Mouse (Mus musculus) ES-CJ7 (cell line): ENCODE data around the gene Zfp445.
"Not testable (repeated sequence)": the region's sequence is repeated elsewhere in the genome, so short reads cannot be mapped to it uniquely, and the experiment has no call there.

Experiments used
- DNase-seq: peaks from one replicate; pipeline ENCODE4 v3.0.0; 2011; ENCODE audit warnings: low read depth, low spot score

Zfp445 gene

DNA sequence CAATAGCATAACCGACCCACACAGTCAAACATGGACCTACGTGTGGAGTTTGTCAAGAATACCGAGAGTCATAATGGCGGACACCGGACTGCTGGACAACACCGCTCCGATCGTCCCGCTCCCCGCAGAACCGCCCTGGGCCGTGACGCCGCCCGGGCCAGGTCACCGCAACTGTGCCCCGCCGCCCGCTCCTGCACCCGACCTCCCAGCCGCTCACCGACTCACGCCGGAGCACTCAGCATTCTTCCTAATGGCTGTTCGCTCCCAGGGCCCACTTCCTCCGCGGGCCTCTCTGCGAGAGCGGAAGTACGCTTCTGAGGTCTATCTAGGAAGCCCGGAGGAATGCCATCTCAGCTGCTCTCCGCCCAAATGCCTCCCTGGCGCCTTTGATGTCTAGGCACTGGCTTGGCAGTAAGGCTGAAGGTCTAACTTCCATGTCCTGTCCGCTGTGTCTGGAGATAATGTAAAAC, at the start of gene Zfp445:
Gene Zfp445, minus strand, starts transcription at position 310 of the 470 bp plus-strand sequence.
- peak; percentile 88 for DNase-seq

DNA sequence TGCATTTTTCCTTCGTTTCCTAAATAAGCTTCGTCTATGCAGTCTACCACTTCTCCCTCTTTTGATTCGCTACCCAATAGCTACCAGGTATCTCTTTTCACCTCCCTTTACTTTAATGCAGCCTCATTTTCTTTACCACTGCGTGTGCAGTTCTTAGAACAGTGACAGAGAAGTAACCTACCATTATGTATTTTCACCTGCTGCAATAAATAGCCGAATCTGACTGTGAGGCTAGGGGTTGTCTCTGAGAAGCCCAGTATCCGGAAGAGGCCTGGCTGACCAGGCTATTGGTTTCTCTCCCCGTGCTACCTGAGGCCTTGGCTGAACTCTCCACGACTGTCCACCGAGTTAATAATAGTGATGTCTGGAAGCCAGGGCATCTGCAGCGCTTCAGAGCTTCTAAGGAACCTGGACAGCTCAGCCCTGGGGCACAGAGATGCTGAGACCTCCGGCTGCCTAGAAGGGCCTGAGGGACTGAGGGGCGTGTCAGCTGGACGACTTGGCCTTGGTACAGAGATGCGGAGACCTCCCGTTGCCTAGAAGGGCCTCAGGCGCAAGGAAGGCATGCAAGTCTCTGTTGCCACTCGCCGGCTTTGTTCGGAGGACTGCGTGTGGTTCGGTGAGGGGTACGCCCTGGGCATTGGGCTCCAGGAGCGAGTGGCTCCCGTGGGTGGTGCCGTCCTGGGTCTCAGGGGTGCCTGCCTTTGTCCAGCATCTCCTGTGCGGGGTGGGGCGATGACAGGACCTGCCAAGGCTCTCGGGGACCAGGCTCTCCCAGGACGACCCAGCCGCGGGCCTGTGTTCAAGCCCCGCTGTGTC, 37.1 kb upstream of the Zfp445 start:
- DNase-seq = peak; percentile 91

GRCm38 (mm10) chr9:122901047-122901446, 35.2 kb upstream of the Zfp445 start:
- no peak for DNase-seq

GRCm38 (mm10) chr9:122886372-122887179, 20.8 kb upstream of the Zfp445 start:
- DNase-seq = peak; percentile 61

DNA sequence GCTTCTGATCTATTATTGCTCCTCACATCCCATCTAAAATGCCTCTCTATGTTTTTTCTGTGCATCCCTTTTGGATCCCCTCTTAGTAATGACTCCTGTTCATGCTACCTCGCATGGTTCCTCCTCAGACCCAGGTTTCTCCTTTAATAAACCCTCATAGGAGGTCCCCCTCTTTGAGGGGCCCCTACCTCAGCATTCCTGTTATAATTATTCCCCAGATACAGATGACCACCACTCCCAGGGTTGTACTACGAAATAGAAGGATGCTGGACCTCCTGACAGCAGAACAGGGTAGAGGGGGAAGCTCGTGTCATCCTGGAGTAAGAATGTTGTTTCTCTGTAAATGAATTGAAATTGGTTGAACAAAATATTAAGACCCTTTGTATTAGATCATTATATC, 19.6 kb upstream of the Zfp445 start, which contains the start of gene Zkscan7:
Gene Zkscan7, plus strand, starts transcription at position 301 of the 400 bp plus-strand sequence.
- no peak for DNase-seq

- DNase-seq = no peak
These were observed 9.3 kb upstream of the Zfp445 start for GRCm38 (mm10) chr9:122875145-122875544.

DNA sequence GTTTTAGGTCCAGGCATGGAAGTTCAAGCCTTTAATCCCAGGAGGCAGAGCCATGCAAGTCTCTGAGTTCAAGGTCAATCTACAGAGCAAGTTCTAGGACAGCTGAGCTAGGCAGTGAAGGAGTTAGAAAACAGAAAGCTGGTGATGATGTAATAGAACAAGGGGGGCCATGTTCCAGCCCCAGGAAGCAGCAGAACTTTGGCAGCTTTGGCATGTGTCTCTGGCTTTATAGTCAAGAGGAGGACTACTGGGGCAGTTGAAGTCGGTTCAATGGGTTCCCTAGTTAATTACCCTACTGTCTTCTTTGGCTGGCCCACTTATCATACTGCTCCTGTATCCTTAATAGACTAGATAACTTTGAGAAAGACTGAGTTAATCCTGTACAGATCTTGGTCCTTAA, 8.8 kb upstream of the Zfp445 start:
- no peak for DNase-seq

GRCm38 (mm10) chr9:122872595-122872994, 6.8 kb upstream of the Zfp445 start:
- DNase-seq = no peak

DNA sequence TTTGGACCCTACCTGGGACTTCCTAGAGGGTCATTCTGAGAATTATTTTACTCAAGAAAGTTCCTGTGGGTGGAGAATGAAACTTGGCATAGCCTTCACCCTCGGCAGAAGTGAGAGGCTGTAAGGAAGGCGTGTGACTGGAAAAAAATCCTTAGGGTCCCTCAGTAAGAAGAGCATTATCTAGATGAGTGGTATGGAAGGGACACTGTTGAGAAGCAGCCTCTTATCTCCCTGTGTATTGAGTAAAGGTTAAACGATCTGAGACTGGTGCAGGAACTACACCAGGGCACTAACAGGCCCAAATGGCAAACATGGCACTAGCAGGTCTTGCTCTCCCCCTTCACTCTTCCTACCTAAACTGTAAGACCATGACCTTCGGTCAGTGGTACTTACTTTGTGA, 386 bp upstream of the Zfp445 start:
- DNase-seq = no peak

GRCm38 (mm10) chr9:122864848-122865247, 958 bp downstream of the Zfp445 start:
- DNase-seq = no peak

DNA sequence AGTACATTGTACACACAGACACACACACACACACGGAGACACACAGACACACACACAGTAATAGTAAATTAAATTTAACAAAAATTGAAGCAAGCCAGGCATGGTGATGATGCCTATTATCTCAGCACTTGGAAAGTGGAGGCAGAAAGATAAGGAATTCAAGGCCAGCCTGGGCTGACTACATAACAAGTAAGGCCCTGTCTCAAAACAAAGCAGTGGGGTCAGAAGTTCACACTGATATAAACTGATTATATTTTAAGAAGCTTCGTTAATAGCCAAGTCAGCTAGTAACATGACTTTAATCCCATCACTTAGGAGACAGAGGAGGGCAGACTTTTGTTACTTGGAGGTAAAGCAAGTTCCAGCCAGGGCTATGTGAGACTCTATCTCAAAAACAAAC, 2.1 kb downstream of the Zfp445 start:
- DNase-seq = no peak

DNA sequence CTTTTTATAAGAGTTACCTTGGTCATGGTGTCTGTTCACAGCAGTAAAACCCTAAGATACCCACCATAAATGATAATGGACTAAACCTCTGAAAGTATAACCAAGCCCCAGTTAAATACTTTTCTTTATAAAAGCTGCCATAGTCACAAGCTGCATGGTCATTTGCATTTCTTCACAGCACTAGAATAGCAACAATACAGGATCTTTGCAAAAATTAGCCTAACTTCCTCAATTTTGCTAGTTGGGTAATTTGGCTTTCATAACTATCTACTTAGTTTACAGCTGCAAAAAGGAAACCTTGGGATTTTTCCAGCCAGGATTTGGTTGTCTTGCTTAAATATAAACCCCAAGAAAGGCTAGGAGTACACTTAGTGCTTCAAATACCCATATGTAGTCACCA, 5.1 kb downstream of the Zfp445 start:
- DNase-seq = no peak

- DNase-seq = no peak
These were observed 9.1 kb downstream of the Zfp445 start for GRCm38 (mm10) chr9:122856716-122857115.

GRCm38 (mm10) chr9:122855617-122856016, 10.2 kb downstream of the Zfp445 start:
- no peak for DNase-seq

GRCm38 (mm10) chr9:122855141-122855540, 10.7 kb downstream of the Zfp445 start:
- not testable (repeated sequence) for DNase-seq

- DNase-seq = no peak
These were observed 11.3 kb downstream of the Zfp445 start for GRCm38 (mm10) chr9:122854526-122854925.

DNA sequence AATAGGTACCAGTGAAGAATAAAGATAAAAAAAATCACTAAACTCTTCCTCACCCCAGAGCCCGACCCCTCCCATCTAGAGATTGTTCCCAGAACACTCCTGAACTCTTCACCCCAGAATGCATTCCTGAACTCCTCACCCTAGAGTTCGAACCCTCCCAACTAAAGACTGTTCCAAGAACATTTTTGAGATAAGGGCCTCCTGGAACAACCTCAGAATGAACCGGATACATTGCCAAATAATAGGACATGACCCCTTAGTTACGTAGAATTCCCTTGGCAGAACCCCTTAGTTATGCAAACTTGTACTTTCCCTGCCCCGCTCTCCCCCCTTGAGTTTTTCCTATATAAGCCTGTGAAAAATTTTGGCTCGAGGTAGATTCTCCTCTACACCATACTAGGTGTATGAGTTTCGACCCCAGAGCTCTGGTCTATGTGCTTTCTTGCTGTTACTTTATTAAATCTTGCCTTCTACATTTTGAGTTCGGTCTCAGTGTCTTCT, 17.9 kb downstream of the Zfp445 start:
- not testable (repeated sequence) for DNase-seq

DNA sequence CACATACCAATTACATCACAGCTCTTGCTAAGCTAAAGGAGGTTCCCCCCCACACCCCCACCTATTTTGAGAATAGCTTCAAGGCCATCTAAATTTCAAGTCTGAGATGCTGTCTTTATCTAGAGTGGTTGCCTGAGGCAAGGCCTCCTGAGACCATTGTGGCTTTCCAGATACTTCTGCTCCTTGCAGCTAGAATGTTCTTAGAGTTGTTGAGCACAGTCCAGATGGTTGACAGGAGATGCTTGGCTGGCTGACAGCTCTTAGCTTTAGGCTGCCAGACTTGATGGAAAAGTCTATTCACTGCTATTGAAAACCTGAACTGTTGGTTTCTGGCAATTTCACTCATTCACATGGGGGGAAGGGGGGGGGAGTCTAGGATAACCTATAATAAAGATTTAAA, 19.6 kb downstream of the Zfp445 start:
- DNase-seq = no peak

DNA sequence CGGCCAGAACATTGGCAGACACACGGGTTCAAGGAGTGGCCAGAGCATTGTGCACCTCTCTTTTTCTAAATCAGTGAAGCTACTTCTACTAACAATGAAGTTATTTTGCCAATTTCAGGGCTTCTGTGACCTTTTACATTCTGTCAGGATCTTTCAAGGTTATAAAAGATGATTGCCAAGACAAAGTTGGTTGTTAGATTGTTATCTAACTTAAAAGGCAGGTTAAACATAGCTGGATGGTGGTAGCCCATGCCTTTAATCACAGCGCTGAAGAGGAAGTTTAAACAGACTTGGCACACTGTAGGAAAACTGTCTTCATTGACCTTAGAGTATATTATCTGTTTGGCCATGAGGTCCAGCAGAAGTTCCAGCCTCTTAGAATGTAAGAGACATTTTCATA, 20.2 kb downstream of the Zfp445 start:
- no peak for DNase-seq

DNA sequence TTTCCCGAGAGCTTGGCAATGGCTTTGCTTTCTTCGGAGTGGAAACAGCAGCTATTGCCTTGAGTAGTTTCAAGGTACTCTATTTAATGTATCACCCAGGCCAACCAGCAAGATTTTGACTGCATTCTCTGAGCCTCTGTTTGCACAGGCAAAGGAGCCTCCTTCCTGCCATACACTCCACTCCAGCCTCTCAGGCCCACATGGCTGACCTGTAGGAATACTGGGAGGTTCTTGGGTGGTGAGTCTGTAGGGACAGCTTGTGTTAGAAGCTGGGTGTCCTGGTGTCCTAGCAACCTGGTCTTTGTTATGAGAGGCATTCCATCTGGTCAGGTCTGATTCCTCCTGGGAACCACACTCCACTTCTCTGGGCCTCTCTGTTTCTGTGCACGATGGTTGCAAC, 22.0 kb downstream of the Zfp445 start, which contains the start of gene Gm35549:
Gene Gm35549, minus strand, starts transcription at position 276 of the 400 bp plus-strand sequence.
- DNase-seq = no peak

GRCm38 (mm10) chr9:122837680-122838079, 28.1 kb downstream of the Zfp445 start:
- DNase-seq = peak; percentile 85

GRCm38 (mm10) chr9:122837216-122837615, 28.6 kb downstream of the Zfp445 start:
- no peak for DNase-seq
